Mouse (Mus musculus): ENCODE data around the gene Rin3. TPM values are rescaled to one million over a fixed set of nuclear protein-coding genes. Genes with fewer than 3 reads are reported as not detected.
A peak's percentile ranks its signal among the peaks of the same experiment; 100 is the strongest.

Rin3 gene
- polyA plus RNA-seq, 1 experiment, result 9.1 TPM

DNA sequence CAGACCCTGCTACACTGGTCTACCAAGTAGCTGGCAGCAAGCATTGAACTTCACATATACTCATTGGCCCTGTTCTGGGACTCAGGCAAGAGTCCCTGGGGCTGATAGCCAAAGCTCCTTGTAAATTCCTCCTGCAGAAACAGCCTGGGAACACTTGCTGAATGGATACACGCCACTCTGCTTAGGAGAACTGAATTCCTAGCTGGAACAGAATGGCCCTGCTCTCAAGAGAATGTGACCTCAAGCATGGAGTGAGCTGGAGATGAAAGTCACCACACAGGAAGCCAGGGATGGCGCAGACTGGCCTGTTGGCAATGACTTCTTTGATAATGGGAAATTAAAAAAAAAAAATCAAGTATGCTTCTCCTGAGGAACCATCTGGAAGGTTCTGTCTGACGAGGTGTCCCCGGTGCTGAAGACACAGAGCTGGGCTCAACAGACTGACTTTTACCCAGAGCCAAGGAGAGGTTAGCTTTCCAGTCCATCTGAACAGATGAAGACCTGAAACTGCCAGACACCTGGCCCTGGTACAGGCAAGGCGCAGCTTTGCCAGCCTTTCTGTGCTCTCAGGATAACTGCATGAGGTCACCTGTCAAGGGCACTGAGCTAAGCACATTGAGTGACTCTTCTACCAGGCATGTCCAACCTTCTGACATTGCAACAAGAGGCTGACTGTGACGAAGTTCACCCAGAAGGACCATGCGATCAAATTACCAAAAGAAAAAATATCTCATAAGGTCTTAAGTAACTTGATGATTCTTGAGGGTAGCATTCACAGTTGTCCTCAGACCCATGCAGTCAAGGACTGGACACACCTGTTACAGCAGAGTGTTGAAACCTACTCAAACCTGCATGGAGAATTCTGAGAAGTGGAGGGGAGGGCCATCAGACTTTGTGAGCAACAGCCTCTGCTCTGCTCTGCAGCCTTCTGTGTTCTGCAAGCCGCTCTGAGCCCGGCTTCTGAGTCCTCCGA, 78.6 kb downstream of the Rin3 start:
- 91% methylated on average over 10 of the region's 10 CpGs for WGBS
- no peak for DNase-seq (ENCODE audit: low read depth, low spot score)

DNA sequence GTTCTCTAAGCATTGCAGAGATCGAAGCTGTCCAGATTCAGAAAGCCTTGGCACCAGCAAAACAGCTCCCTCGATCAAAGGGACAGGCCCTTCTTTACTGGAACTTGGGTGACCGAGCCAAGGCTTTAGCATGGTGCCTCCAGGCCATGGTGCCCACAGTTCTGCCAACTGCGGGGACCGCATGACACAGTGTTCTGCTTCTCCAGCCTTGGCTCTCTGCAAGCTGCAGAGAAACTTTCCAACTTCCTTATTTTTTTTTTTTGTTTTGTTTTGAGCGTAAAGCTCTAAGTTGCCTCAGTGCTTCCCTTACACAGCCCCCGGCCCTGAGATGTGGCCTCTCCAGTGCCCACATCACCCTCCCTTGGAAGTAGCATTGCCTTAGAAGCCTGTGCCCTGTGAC, 82.2 kb downstream of the Rin3 start:
- no peak for DNase-seq (ENCODE audit: low read depth, low spot score)
- WGBS, result 88% methylated on average over 7 of the region's 7 CpGs

DNA sequence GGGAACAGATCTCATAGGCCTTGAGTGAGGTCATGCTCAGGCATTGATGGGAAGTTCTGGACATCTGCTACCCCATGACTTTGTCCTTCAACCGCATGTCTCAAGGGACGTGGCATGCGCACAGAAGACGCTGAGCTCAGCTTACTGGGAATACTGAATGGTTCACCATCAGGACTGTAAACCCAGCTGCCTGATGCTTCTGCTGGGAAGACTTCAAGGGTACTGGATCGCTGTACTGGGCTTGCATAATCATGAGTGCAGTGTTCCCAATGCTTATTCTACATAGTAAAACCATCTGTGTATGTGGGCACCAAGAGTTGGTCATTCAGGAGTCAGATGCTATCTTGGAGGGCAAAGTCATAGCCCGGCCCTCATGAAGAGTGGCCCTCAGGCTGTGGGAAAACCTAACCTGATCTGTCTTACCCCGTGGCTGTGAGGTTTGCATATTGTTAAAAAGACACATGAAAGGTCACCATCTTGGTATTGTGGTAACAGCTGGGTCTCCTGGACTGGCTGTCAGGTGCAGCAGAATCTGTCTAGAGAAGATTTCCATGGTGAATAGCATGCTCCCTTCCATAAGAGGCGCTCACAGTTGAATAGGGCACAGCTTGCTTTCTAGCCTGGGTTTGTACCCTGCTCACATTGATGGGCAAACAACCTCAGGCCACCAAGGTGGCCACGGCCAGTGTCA, 83.4 kb downstream of the Rin3 start:
- WGBS, result 90% methylated on average over 9 of the region's 9 CpGs
- no peak for DNase-seq (ENCODE audit: low read depth, low spot score)

DNA sequence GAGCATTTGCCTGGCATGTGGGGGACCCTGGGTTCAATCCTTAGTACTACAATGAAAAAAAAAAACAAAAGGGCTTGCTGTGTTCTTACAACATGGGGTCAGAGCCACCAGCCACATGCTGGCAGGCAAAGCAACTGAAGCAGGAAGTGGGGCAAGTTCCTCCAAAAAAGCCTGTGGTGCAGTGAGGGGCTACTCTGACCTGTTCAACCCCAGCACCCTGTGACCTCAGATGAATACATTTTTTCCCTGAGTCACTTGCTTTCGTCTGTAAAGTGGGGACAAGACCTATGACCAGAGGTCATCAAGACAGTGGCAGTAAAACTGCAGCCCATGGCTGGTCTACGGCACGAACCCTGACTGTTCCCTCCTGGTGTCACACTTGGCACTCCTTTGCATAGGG, 84.2 kb downstream of the Rin3 start:
- DNase-seq (ENCODE audit: low read depth, low spot score), result no peak
- WGBS, result 81% methylated on average over 3 of the region's 3 CpGs

DNA sequence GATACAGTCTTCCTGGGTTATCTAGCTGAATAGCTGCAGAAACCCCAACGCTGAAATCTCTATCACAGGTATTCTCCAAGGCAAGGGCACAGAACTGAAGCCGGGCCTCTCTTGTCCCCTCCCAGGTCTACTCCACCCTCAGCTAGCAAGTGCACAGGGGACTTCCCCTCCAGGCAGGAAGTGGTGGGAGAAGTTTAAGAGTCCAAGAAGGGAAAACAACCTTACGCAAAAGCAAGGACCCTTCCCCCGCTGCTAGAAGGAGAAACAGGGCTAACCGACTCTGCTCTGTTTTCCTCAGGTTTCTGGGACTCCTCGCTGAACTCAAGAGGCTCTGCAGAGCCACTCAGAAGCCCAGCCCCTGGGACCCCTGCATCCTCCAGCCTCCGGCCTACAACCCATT, 85.2 kb downstream of the Rin3 start:
- no peak for DNase-seq (ENCODE audit: low read depth, low spot score)
- WGBS, result 74% methylated on average over 7 of the region's 7 CpGs

DNA sequence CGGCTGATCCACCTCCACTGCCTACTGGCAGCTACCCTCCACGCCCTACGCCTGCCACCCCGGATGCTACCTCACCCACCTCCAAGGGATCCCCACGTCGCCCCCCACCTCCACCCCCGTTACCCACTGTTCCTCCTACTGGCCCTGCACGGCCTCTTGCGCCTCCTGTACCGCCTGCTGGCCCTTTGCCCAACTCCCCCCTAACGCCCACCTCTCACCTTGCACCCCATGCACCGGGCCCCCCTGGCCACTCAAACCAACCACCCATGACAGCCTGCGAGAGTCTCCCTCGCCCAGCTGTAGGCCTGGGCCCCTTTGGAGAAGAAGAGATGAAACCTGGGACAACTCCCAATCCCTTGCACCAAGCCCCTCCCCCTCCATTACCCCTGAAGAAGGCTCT, 85.7 kb downstream of the Rin3 start:
- WGBS, result 88% methylated on average over 14 of the region's 14 CpGs
- DNase-seq (ENCODE audit: low read depth, low spot score), result no peak

DNA sequence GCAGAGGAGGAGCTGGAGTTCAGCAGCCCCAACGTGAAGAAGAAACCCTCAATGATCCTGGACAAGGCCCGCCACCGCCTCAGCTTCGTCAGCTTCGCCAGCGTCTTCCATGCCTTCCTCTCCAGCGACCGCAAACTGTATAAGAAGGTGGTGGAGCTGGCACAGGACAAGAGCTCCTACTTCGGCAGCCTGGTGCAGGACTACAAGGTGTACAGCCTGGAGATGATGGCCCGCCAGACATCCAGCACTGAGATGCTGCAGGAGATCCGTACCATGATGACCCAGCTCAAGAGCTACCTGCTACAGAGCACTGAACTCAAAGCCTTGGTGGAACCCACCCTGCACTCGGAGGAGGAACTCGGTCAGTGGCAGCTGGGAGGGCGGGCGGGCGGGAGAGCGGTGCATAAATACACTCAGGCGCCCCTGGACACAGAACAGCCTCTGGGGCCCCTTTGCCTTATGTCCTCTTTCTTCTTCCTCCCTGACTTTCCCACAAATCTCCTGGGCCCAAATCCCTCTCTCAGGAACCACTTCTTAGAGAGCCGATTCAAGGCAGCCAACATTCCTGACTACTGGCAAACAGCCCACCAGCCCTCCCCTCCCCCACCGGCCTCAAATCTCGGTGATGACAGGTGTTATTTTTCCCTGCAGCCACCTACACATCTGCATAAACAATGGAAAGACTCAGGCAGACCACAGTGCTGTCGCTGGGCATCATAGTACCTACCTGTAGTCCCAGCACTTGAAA, 86.8 kb downstream of the Rin3 start:
- WGBS, result 74% methylated on average over 22 of the region's 22 CpGs
- DNase-seq (ENCODE audit: low read depth, low spot score), result no peak

DNA sequence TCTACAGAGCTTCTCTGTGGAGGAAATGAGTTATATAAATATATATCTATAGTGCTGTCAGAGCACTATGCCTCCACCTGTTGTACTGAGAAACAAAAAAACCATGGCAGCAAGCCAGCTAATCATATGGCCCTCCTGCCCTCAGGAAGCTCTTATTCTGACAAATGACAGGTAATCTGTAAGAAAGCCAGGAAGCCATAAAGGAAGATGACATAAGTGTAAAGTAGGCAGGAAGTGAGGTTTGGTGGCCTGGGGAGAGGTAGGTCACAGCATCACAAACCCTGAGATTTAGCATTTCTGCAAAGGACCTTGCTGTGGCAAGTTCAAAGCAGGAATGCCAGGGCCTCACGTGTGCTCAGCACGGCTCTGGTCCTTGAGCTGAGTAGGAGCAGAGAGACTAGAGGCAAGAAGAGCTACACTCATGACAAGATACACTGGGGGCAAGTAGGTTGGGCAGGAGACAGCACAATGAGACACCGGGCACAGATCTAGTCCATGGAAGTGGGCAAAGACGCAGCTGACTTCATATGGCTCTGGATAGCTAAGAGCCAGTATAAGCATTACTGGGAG, 88.2 kb downstream of the Rin3 start:
- DNase-seq (ENCODE audit: low read depth, low spot score), result no peak
- 89% methylated on average over 4 of the region's 4 CpGs for WGBS

DNA sequence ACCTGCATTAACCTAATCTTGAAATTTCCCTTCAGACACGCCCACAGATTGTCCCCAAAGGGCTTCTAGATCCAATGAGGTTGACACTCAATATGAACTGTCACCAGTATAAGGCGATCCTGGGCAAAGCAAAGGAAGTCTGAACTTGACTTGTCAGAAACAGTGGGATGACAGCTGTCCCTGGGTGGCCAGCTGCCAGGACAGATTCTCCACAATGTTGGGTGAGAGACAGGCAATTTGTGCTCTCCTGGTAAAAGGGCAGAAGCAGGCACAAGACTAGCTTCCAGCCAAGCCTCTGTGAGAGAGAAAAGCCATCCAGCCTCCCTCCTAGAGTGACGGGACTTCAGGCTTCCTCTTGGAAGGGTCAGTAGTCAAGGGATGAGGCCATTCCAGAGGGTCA, 89.5 kb downstream of the Rin3 start:
- WGBS, result 77% methylated on average over 3 of the region's 3 CpGs
- no peak for DNase-seq (ENCODE audit: low read depth, low spot score)

DNA sequence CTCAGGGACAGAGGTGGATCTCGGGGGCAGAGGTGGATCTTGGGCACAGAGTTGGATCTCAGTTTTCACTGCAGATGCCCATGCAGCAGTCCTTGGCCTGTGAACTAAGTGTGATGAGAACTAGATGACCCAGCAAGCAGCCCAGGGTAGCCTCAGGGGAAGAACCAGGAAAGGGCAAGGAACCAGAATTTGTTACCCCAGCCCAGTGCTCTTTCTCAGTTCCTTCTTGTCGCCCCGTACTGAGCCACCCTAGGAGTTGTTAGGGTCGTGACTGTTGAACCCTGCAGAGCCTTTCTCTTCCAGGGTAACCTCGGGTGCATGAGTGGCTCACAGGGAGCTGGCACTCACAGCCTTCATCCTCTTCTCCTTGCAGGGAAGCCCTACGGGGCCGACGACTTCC, 99.3 kb downstream of the Rin3 start:
- 83% methylated on average over 8 of the region's 8 CpGs for WGBS
- DNase-seq (ENCODE audit: low read depth, low spot score), result no peak

DNA sequence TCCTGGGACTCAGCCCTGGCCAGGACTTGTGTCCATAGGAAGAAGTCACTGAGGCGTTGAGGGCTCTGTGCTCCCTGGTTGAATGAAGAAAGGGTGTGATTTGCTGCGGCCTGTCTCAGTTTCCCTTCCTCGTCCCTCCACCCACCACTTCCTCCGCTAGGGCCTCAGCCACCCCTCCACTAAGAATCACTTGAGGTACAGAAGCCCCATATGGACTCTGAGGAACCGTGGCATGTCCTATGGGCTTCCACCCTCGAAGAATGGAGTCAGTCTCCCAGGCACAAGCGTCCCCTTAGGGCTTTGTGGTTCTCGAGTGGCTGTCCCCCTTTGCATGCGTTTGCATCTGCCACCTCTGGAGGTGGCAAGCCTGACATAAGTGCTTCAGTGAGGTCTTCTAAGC, 100.4 kb downstream of the Rin3 start:
- no peak for DNase-seq (ENCODE audit: low read depth, low spot score)

DNA sequence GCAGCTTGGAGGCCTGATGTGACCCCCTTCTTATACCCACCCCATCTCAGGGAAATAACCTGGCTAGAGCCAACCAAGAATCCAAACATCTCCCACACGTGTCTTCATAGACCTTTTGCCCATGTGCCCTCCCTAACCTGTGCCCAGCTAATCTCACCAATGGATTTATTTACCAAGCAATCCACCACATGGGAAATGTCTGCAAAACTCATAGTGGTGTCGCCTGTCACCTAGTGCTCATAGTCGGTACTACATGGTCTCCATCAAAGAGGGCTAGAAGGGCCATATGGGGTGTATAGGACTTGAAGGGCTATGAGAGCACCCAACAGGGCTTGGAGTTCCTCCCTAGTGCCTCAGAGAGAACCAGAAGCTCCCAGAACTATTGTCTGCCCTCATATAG, 102.0 kb downstream of the Rin3 start:
- WGBS, result 22% methylated on average over 3 of the region's 3 CpGs
- DNase-seq (ENCODE audit: low read depth, low spot score), result no peak

More for the DNA sequence above, 100.4 kb downstream of the Rin3 start:
- WGBS, result 87% methylated on average over 9 of the region's 9 CpGs

DNA sequence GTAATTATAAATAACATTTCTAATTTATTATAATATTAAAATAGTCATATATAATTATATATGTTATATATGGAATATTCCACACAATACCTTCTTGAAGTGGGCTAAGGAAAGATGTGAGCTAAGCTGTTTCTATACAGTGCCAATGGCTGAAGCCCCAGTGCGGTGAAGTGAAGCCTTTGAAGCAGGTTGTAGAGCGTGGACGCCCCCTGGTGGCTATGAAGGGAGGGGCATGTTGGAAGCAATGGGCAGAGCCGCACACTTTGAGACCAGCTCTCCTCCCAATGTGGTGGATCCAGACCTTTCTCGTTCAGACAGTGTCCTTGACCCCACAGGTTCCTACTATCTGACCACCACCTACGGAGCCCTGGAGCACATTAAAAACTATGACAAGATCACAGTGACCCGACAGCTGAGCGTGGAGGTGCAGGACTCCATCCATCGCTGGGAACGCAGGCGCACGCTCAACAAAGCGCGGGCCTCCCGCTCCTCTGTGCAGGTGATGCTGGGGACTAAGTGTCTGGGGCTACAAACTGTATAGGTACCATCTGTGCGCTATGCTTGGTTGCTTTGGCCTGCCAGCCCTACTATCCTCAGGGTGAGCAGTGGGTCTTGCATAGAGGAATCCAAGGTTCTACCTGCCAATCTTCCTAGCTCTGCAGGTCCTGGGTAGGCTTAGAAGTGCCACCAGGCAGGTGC, 104.5 kb downstream of the Rin3 start:
- DNase-seq (ENCODE audit: low read depth, low spot score), result peak; percentile 40

DNA sequence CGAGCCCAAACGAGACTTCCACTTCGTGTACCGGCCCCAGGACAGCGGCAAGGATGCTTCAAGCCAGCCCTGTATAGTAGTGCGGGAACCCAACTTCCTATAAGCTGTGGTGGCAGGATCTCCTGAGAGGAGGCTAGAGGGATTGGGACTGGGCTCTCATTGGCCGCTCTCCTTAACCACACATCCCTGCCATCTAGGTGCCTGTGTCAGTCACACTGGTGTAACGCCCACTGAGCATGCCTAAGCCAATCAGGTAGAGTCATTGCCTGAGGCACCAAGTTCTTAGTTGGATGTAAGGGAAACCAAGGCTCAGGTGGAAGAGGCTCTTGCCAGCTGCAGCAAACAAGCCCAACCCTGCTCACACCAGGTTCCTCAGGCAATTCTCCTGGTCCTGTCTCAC, 107.2 kb downstream of the Rin3 start:
- DNase-seq (ENCODE audit: low read depth, low spot score), result no peak
- WGBS, result 66% methylated on average over 8 of the region's 8 CpGs

More for the DNA sequence above, 104.5 kb downstream of the Rin3 start:
- 61% methylated on average over 16 of the region's 16 CpGs for WGBS

DNA sequence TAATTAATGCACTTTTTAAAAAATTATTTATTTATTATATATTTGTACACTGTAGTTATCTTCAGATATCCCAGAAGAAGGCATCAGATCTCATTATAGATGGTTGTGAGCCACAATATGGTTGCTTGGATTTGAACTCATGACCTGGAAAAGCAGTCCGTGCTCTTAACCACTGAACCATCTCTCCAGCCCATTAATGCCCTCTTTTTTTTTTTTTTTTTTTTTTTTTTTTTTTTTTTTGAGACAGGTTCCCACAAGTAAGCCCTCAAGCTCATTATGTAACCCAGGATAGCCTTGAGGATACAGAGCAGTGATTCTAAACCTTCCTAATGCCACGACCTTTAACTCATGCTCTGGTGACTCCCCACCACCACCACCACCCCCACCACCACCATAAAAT, 108.3 kb downstream of the Rin3 start:
- no peak for DNase-seq (ENCODE audit: low read depth, low spot score)
- 83% methylated on average over 2 of the region's 2 CpGs for WGBS

DNA sequence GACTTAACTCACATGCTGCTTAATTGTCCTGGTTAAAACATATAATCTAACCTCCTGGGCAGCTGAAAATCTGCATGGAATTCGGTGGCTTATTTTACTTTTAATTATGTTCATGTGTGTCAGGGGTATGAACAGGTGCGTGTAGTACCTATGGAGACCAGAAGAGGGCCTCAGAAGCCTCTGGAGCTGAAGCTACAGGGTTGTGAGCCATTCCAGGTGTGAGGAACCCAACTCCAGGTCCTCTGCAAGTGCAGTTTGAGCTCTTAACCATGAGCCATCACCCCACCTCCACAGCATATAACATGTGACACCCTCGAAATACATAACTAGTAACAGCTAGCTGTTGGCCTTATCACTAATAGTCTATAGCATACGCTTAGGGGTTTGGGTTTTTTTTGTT, 109.1 kb downstream of the Rin3 start:
- 80% methylated on average over 4 of the region's 4 CpGs for WGBS
- no peak for DNase-seq (ENCODE audit: low read depth, low spot score)

DNA sequence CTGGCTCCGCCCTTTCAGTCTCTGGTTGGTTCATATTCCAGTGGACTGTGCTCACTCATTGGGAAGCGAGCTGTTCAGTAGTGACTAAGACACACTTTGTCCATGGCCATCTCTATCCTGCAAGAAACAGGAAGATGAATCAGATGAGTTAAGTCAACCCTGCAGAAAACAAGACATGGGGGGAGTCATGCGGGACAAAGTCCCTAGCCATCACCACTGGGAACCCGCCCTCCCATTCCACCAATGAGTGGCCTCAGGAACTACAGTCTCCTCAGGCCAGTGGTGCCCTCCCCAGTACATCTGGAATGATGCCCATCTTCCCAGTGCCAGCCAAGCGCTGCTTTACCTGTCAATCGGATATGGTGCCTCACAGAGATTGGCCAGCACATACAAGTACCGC, 111.6 kb downstream of the Rin3 start:
- no peak for DNase-seq (ENCODE audit: low read depth, low spot score)
- 87% methylated on average over 7 of the region's 7 CpGs for WGBS

DNA sequence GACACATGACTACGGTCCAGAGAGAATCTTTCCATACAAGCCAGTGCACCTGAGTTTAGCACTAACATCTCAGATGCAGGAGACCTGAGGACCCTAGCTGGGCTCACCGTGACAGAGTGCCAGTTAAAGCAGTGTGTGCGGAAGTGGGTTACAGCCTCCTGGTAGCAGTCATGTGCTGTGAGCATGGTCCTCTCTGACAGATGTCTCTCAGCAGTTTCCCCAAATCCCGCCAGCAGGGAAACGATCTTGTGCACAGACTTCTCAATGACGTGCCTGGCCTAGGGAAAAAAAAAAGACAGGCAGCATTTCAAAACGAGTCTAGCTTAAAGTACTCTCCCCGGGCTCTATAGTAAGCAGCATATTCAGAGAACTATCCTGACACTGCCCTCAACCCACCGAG, 112.7 kb downstream of the Rin3 start:
- no peak for DNase-seq (ENCODE audit: low read depth, low spot score)
- 74% methylated on average over 9 of the region's 9 CpGs for WGBS

All from large intestine, adult 2 months (tissue).